Mouse (Mus musculus): ENCODE data around the gene Mfng. TPM values are rescaled to one million over a fixed set of nuclear protein-coding genes. Genes with fewer than 3 reads are reported as not detected.

Mfng gene
- polyA plus RNA-seq, 1 experiment from 2014 or later = 17.2 TPM

DNA sequence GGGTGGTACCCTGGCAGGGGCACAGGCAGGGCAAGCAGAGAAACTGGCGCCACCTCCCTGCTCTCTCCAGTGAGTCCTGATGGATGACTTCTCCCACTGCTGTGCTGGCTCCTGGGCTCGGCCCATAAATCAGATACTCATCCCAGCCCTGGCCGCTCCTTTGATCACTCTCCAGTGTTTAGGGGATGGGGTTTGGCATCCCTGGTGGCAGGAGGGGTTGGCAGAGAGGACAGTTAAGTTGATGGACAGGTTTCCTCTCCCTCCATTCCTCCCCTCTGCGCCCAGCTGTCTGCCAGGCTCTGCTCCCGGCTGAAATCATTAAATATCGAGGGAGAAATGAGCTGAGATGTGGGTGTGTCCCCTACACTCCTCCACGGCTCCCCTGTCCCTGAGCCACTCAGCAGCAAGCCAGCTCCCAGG is 36.6 kb downstream of the Mfng start:
- Histone ChIP-seq H3K9ac (ENCODE audit: low read depth, low read length) (no peak overlapping the region), H3K4me2 (ENCODE audit: low read depth, low read length) (no peak overlapping the region), H3K9me3 (ENCODE audit: control insufficient read depth, low read length) (no peaks in the 10 kb centered on the region), H3K27me3 (replicated peaks; ENCODE audit: control insufficient read depth, insufficient read depth, low read length) (no peaks in the 10 kb centered on the region; the same call in 1 of the 2 replicates), H3K4me1 (ENCODE audit: control insufficient read depth, insufficient read depth, low read length) (no peaks in the 10 kb centered on the region; the same call in 1 of the 2 replicates), H3K27ac (ENCODE audit: low read length) (peak overlapping the region; percentile 47; the same call in 1 of the 2 replicates), H3K4me3 (ENCODE audit: low read length) (no peak overlapping the region), H3K36me3 (ENCODE audit: control insufficient read depth, insufficient read depth, low read length) (no peaks in the 10 kb centered on the region)
- ATAC-seq = peak; percentile 60; the same call in 1 of the 2 replicates
- WGBS = 20% methylated on average over 7 of the region's 7 CpGs

GRCm38 (mm10) chr15:78736181-78736579 is 37.1 kb downstream of the Mfng start:
- no peaks in the 10 kb centered on the region for H3K9me3 ChIP-seq (ENCODE audit: control insufficient read depth, low read length)
- no peaks in the 10 kb centered on the region; the same call in 1 of the 2 replicates for H3K27me3 ChIP-seq (replicated peaks; ENCODE audit: control insufficient read depth, insufficient read depth, low read length)
- H3K9ac ChIP-seq (ENCODE audit: low read depth, low read length) = no peak overlapping the region
- ATAC-seq = 0 out of 2 replicates have a peak, but pooled peaks have one; percentile 11
- no peak overlapping the region for H3K4me2 ChIP-seq (ENCODE audit: low read depth, low read length)
- WGBS = 50% methylated on average over 3 of the region's 3 CpGs
- 0 out of 2 replicates have a peak overlapping the region, but pooled peaks have one; percentile 47 for H3K27ac ChIP-seq (ENCODE audit: low read length)
- H3K36me3 ChIP-seq (ENCODE audit: control insufficient read depth, insufficient read depth, low read length) = no peaks in the 10 kb centered on the region
- H3K4me1 ChIP-seq (ENCODE audit: control insufficient read depth, insufficient read depth, low read length) = no peaks in the 10 kb centered on the region; the same call in 1 of the 2 replicates
- H3K4me3 ChIP-seq (ENCODE audit: low read length) = no peak overlapping the region

DNA sequence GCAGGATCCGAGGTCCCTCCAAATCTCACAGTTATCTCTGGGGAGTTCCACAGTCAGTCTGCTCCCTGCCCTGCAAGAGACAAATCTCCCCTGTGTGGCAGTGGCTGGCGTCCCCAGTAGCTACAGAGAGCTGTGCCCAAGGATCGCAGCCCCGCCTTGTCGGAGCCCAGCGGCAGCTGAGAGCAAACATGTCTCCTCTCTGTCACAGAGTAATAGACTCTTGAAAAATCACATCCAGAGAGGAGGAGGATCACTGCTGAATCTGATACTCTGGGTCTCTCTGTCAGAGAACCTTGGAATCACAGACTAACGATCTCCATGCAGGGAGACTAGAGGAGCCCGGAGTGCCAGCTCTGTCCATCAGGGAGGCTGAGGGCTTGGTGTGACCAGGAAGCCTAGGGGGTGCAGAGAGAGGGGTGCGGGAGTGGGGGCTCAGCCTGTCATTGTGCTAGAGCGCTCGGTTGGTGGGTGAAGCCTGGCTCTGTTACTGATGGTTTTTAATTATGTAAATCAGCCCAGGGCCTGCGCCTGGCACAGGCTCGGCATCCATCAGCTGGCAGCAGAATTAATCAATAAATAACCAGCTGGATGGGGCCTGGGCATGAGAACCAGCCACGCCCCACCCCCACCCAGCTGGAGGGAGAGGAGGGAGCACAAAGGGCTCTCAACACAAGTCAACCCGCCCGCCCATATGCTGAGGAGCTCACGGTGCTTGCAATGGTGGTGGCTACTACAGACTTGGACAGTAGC is 37.7 kb downstream of the Mfng start:
- 22% methylated on average over 17 of the region's 17 CpGs for WGBS
- H3K27me3 ChIP-seq (replicated peaks; ENCODE audit: control insufficient read depth, insufficient read depth, low read length) = no peaks in the 10 kb centered on the region; the same call in 1 of the 2 replicates
- H3K9me3 ChIP-seq (ENCODE audit: control insufficient read depth, low read length) = no peaks in the 10 kb centered on the region
- H3K9ac ChIP-seq (ENCODE audit: low read depth, low read length) = no peak overlapping the region
- H3K27ac ChIP-seq (ENCODE audit: low read length) = no peak overlapping the region
- no peaks in the 10 kb centered on the region for H3K36me3 ChIP-seq (ENCODE audit: control insufficient read depth, insufficient read depth, low read length)
- H3K4me3 ChIP-seq (ENCODE audit: low read length) = no peak overlapping the region
- peak; percentile 48; the same call in 1 of the 2 replicates for ATAC-seq
- no peaks in the 10 kb centered on the region; the same call in 1 of the 2 replicates for H3K4me1 ChIP-seq (ENCODE audit: control insufficient read depth, insufficient read depth, low read length)
- H3K4me2 ChIP-seq (ENCODE audit: low read depth, low read length) = no peak overlapping the region

DNA sequence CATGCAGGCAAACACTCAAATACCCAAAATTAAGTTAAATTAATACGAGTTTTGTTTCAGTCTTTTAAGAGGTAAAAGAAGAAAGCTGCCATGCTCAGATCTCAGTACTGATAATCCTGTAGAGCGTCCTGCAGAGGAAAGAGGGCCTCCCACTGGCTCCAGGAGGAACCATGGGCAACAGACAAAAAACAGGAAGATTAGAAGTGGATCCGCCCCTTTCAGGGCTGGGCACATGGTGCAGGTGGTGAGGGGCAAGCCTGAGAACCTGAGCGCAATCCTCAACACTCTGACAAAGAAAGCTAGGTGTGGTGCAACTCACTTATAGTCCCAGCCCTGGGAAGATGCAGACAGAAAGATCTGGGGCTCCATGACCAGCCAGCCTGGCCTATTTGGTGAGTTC is 41.4 kb downstream of the Mfng start:
- H3K4me3 ChIP-seq (ENCODE audit: low read length) = no peak overlapping the region
- no peak overlapping the region for H3K27ac ChIP-seq (ENCODE audit: low read length)
- H3K4me1 ChIP-seq (ENCODE audit: control insufficient read depth, insufficient read depth, low read length) = no peaks in the 10 kb centered on the region; the same call in 1 of the 2 replicates
- H3K27me3 ChIP-seq (replicated peaks; ENCODE audit: control insufficient read depth, insufficient read depth, low read length) = no peaks in the 10 kb centered on the region
- WGBS = 59% methylated on average over 4 of the region's 4 CpGs
- H3K9me3 ChIP-seq (ENCODE audit: control insufficient read depth, low read length) = no peaks in the 10 kb centered on the region
- H3K9ac ChIP-seq (ENCODE audit: low read depth, low read length) = no peak overlapping the region
- no peak overlapping the region for H3K4me2 ChIP-seq (ENCODE audit: low read depth, low read length)
- no peaks in the 10 kb centered on the region for H3K36me3 ChIP-seq (ENCODE audit: control insufficient read depth, insufficient read depth, low read length)
- no peak for ATAC-seq

GRCm38 (mm10) chr15:78730315-78731049 is 42.8 kb downstream of the Mfng start:
- no peaks in the 10 kb centered on the region for H3K27me3 ChIP-seq (replicated peaks; ENCODE audit: control insufficient read depth, insufficient read depth, low read length)
- H3K4me1 ChIP-seq (ENCODE audit: control insufficient read depth, insufficient read depth, low read length) = no peaks in the 10 kb centered on the region; the same call in 1 of the 2 replicates
- no peaks in the 10 kb centered on the region for H3K36me3 ChIP-seq (ENCODE audit: control insufficient read depth, insufficient read depth, low read length)
- 79% methylated on average over 12 of the region's 12 CpGs for WGBS
- no peak overlapping the region for H3K9ac ChIP-seq (ENCODE audit: low read depth, low read length)
- H3K27ac ChIP-seq (ENCODE audit: low read length) = no peak overlapping the region
- no peak overlapping the region for H3K4me2 ChIP-seq (ENCODE audit: low read depth, low read length)
- no peaks in the 10 kb centered on the region for H3K9me3 ChIP-seq (ENCODE audit: control insufficient read depth, low read length)
- ATAC-seq = no peak
- H3K4me3 ChIP-seq (ENCODE audit: low read length) = no peak overlapping the region

DNA sequence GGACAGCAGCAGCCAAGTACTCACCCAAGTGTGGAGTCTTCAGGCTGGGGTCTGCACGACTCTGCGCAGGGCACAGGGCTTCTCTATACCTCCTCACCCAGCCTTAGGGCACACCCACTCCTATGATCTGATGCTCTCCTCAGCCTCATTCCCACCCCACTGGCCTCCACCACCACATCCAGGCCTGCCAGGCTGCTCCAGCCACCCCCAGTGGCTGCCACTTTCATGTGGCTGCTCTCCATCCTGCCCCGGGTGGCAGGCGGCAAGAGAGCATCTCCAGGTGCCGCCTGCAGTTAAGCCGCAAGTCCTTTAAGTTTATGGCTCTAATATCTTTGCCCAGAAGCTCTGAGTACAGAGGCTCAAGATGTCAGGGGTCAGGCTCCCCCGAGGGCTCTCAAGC is 46.6 kb downstream of the Mfng start:
- ATAC-seq = no peak
- 50% methylated on average over 7 of the region's 7 CpGs for WGBS

GRCm38 (mm10) chr15:78720532-78720931 is 52.7 kb downstream of the Mfng start:
- Histone ChIP-seq H3K9ac (ENCODE audit: low read depth, low read length) (no peak overlapping the region), H3K27me3 (replicated peaks; ENCODE audit: control insufficient read depth, insufficient read depth, low read length) (peaks cover 47% of the 10 kb centered on the region), H3K27ac (ENCODE audit: low read length) (no peak overlapping the region), H3K36me3 (ENCODE audit: control insufficient read depth, insufficient read depth, low read length) (no peaks in the 10 kb centered on the region), H3K4me3 (ENCODE audit: low read length) (no peak overlapping the region), H3K4me1 (ENCODE audit: control insufficient read depth, insufficient read depth, low read length) (peaks cover 11% of the 10 kb centered on the region), H3K4me2 (ENCODE audit: low read depth, low read length) (no peak overlapping the region), H3K9me3 (ENCODE audit: control insufficient read depth, low read length) (no peaks in the 10 kb centered on the region)
- 67% methylated on average over 7 of the region's 7 CpGs for WGBS
- no peak for ATAC-seq

More for the DNA sequence above, 46.6 kb downstream of the Mfng start:
- Histone ChIP-seq H3K4me2 (ENCODE audit: low read depth, low read length) (no peak overlapping the region), H3K9me3 (ENCODE audit: control insufficient read depth, low read length) (no peaks in the 10 kb centered on the region), H3K27me3 (replicated peaks; ENCODE audit: control insufficient read depth, insufficient read depth, low read length) (no peaks in the 10 kb centered on the region), H3K36me3 (ENCODE audit: control insufficient read depth, insufficient read depth, low read length) (no peaks in the 10 kb centered on the region), H3K4me3 (ENCODE audit: low read length) (no peak overlapping the region), H3K4me1 (ENCODE audit: control insufficient read depth, insufficient read depth, low read length) (no peaks in the 10 kb centered on the region), H3K9ac (ENCODE audit: low read depth, low read length) (no peak overlapping the region), H3K27ac (ENCODE audit: low read length) (no peak overlapping the region)

- Histone ChIP-seq H3K4me1 (ENCODE audit: control insufficient read depth, insufficient read depth, low read length) (peaks cover 11% of the 10 kb centered on the region), H3K9me3 (ENCODE audit: control insufficient read depth, low read length) (no peaks in the 10 kb centered on the region), H3K9ac (ENCODE audit: low read depth, low read length) (no peak overlapping the region), H3K4me2 (ENCODE audit: low read depth, low read length) (no peak overlapping the region), H3K4me3 (ENCODE audit: low read length) (no peak overlapping the region), H3K27ac (ENCODE audit: low read length) (no peak overlapping the region), H3K27me3 (replicated peaks; ENCODE audit: control insufficient read depth, insufficient read depth, low read length) (peaks cover 52% of the 10 kb centered on the region), H3K36me3 (ENCODE audit: control insufficient read depth, insufficient read depth, low read length) (no peaks in the 10 kb centered on the region)
- no peak for ATAC-seq
- 1% methylated on average over 16 of the region's 16 CpGs for WGBS
These were observed 53.2 kb downstream of the Mfng start for GRCm38 (mm10) chr15:78720094-78720493.

DNA sequence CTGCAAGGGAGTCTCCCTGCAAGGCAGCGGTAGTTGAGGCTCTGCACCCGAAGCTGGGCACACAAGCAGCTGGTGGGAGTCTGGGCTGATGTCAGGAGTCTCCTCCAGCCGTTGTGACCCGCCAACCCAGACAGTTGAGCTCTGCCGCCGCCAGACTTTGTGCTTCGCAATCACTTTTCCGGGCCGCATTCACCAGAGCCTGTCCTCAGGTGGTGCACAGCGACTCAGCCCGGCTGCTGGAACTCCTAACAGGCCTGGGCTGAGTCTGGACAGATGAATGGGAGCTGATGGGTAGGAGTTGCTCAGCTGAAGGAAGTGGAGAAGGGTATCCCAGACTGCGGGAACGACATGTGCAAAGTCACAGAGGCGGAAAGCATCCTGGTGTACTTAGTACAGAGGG is 53.9 kb downstream of the Mfng start:
- no peak overlapping the region for H3K27ac ChIP-seq (ENCODE audit: low read length)
- no peak overlapping the region for H3K4me3 ChIP-seq (ENCODE audit: low read length)
- WGBS = 8% methylated on average over 14 of the region's 14 CpGs
- H3K9ac ChIP-seq (ENCODE audit: low read depth, low read length) = no peak overlapping the region
- peaks cover 58% of the 10 kb centered on the region for H3K27me3 ChIP-seq (replicated peaks; ENCODE audit: control insufficient read depth, insufficient read depth, low read length)
- no peak overlapping the region for H3K4me2 ChIP-seq (ENCODE audit: low read depth, low read length)
- H3K4me1 ChIP-seq (ENCODE audit: control insufficient read depth, insufficient read depth, low read length) = peaks cover 11% of the 10 kb centered on the region
- no peaks in the 10 kb centered on the region for H3K9me3 ChIP-seq (ENCODE audit: control insufficient read depth, low read length)
- ATAC-seq = no peak
- H3K36me3 ChIP-seq (ENCODE audit: control insufficient read depth, insufficient read depth, low read length) = no peaks in the 10 kb centered on the region

Measured in intestine, embryonic 16.5 days (tissue).